Mouse (Mus musculus) heart, embryonic 12.5 days (tissue): ENCODE data around the gene Vsig2. TPM values are rescaled to one million over a fixed set of nuclear protein-coding genes. Genes with fewer than 3 reads are reported as not detected.

Experiments
- ATAC-seq: fragments of 200-750 bp; cut with Nextera tagmentation; 2 replicates; pipeline ENCODE4 v1.8.0; 2017; ENCODE audit warnings: moderate TSS enrichment, moderate library complexity; ENCODE audit not compliant: insufficient number of reproducible peaks, low FRiP score
- H3K27ac ChIP-seq: fragments of 300-500 bp; sonication (generic); 2 replicates; pipeline ENCODE4 v1.5.1; 2016; ENCODE audit warnings: mild to moderate bottlenecking, moderate library complexity; ENCODE audit not compliant: poor library complexity, severe bottlenecking
- H3K27me3 ChIP-seq: fragments of 300-500 bp; sonication (generic); replicated peaks from 2 replicates; pipeline ENCODE4 v1.6.1; 2016; ENCODE audit warnings: mild to moderate bottlenecking, moderate library complexity
- H3K36me3 ChIP-seq: fragments of 300-500 bp; sonication (generic); 2 replicates; pipeline ENCODE4 v1.6.1; 2016; ENCODE audit warnings: mild to moderate bottlenecking, moderate library complexity
- H3K4me1 ChIP-seq: fragments of 300-500 bp; sonication (generic); replicated peaks from 2 replicates; pipeline ENCODE4 v1.6.1; 2016; ENCODE audit warnings: mild to moderate bottlenecking
- H3K4me2 ChIP-seq: fragments of 300-500 bp; sonication (generic); 2 replicates; pipeline ENCODE4 v1.6.1; 2016; ENCODE audit warnings: mild to moderate bottlenecking, moderate library complexity
- H3K4me3 ChIP-seq: fragments of 300-500 bp; sonication (generic); 2 replicates; pipeline ENCODE4 v1.5.1; 2016; ENCODE audit warnings: mild to moderate bottlenecking
- H3K9ac ChIP-seq: fragments of 300-500 bp; sonication (generic); 2 replicates; pipeline ENCODE4 v1.6.1; 2016; ENCODE audit warnings: mild to moderate bottlenecking, moderate library complexity
- H3K9me3 ChIP-seq: fragments of 300-500 bp; sonication (generic); replicated peaks from 2 replicates; pipeline ENCODE4 v1.6.1; 2016; ENCODE audit warnings: mild to moderate bottlenecking, moderate library complexity
- WGBS: fragments of 180-500 bp; shearing (Covaris S2); methylation state at CpG from one replicate; pipeline ENCODE4 v1.1.7; 2016; 5-methylcytosine and 5-hydroxymethylcytosine counted together
- polyA plus RNA-seq: library from polyadenylated mRNA; unstranded; fragments of >200 nt; fragmentation: Nextera tagmentation; extraction: Ambion mirVana; gene quantifications from 2 replicates; pipeline ENCODE4 v1.2.1, GENCODE M21; 2016

The Vsig2 gene
- polyA plus RNA-seq, 1 experiment from 2014 or later = 1.9 TPM

GRCm38 (mm10) chr9:37537658-37538250 is 1.3 kb upstream of the Vsig2 start:
- WGBS = 56% methylated on average over 5 of the region's 5 CpGs
- H3K36me3 ChIP-seq = peaks cover 6% of the 10 kb centered on the region; the same call in 1 of the 2 replicates
- H3K27ac ChIP-seq = no peak overlapping the region

DNA sequence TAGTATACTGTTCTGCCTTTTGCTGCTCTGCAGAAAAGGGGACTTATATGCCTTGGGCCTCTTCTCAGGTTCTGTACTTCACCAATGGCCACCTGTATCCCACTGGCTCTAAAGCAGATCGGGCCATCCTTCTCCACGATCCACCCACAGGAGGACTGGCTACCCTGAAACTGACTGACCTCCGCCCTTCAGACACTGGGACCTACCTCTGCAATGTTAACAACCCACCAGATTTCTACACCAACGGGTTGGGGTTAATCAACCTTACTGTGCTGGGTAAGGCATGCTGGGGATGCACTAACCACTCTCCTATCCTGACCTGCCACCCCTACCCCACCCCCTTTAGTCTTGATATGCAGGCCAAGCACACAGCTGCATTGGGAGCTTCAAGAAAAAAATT is 1.2 kb downstream of the Vsig2 start:
- no peak overlapping the region for H3K27ac ChIP-seq
- no peak overlapping the region for H3K4me3 ChIP-seq
- H3K9ac ChIP-seq = no peak overlapping the region
- peaks cover 6% of the 10 kb centered on the region; the same call in 1 of the 2 replicates for H3K36me3 ChIP-seq
- H3K9me3 ChIP-seq = no peaks in the 10 kb centered on the region
- peaks cover 33% of the 10 kb centered on the region for H3K4me1 ChIP-seq
- WGBS = 86% methylated on average over 4 of the region's 4 CpGs
- no peak for ATAC-seq
- peaks cover 14% of the 10 kb centered on the region for H3K27me3 ChIP-seq
- H3K4me2 ChIP-seq = no peak overlapping the region

More at GRCm38 (mm10) chr9:37537658-37538250, 1.3 kb upstream of the Vsig2 start:
- no peak overlapping the region for H3K4me3 ChIP-seq
- no peak overlapping the region for H3K9ac ChIP-seq
- H3K4me1 ChIP-seq = peaks cover 23% of the 10 kb centered on the region
- H3K9me3 ChIP-seq = no peaks in the 10 kb centered on the region
- H3K27me3 ChIP-seq = peaks cover 12% of the 10 kb centered on the region; the same call in 1 of the 2 replicates
- ATAC-seq = peak; percentile 13; the same call in 1 of the 2 replicates
- no peak overlapping the region for H3K4me2 ChIP-seq

- Histone ChIP-seq H3K4me2 (no peak overlapping the region), H3K9me3 (no peaks in the 10 kb centered on the region), H3K27me3 (peaks cover 21% of the 10 kb centered on the region), H3K36me3 (peaks cover 4% of the 10 kb centered on the region; the same call in 1 of the 2 replicates), H3K27ac (no peak overlapping the region), H3K4me1 (peaks cover 40% of the 10 kb centered on the region), H3K9ac (no peak overlapping the region), H3K4me3 (no peak overlapping the region)
- ATAC-seq = no peak
- WGBS = 79% methylated on average over 6 of the region's 6 CpGs
These were observed 1.9 kb downstream of the Vsig2 start for GRCm38 (mm10) chr9:37540701-37541575.

GRCm38 (mm10) chr9:37541851-37542642 is 3.0 kb downstream of the Vsig2 start:
- peaks cover 27% of the 10 kb centered on the region for H3K27me3 ChIP-seq
- no peak overlapping the region for H3K27ac ChIP-seq
- H3K9ac ChIP-seq = no peak overlapping the region
- no peak overlapping the region for H3K4me2 ChIP-seq
- H3K4me1 ChIP-seq = peaks cover 30% of the 10 kb centered on the region
- H3K36me3 ChIP-seq = 0 out of 2 replicates have a peak, but pooled peaks cover 2% of the 10 kb centered on the region
- WGBS = 54% methylated on average over 7 of the region's 7 CpGs
- H3K9me3 ChIP-seq = no peaks in the 10 kb centered on the region
- no peak overlapping the region for H3K4me3 ChIP-seq
- no peak for ATAC-seq

- ATAC-seq = no peak
- Histone ChIP-seq H3K9me3 (no peaks in the 10 kb centered on the region), H3K9ac (no peak overlapping the region), H3K27ac (no peak overlapping the region), H3K36me3 (0 out of 2 replicates have a peak, but pooled peaks cover under 1% of the 10 kb centered on the region), H3K4me2 (peak overlapping the region; percentile 76), H3K27me3 (peaks cover 29% of the 10 kb centered on the region), H3K4me1 (peaks cover 24% of the 10 kb centered on the region), H3K4me3 (peak overlapping the region; percentile 46)
- WGBS = 28% methylated on average over 12 of the region's 12 CpGs
These were observed 4.9 kb downstream of the Vsig2 start for GRCm38 (mm10) chr9:37543869-37544440.

- Histone ChIP-seq H3K4me3 (peak overlapping the region; percentile 46), H3K27ac (no peak overlapping the region), H3K9me3 (no peaks in the 10 kb centered on the region), H3K27me3 (peaks cover 34% of the 10 kb centered on the region), H3K9ac (no peak overlapping the region), H3K36me3 (no peaks in the 10 kb centered on the region), H3K4me2 (peak overlapping the region; percentile 76), H3K4me1 (peaks cover 18% of the 10 kb centered on the region)
- peak; percentile 65 for ATAC-seq
- WGBS = 1% methylated on average over 29 of the region's 29 CpGs
These were observed 5.6 kb downstream of the Vsig2 start for GRCm38 (mm10) chr9:37544447-37545165.

GRCm38 (mm10) chr9:37545166-37545610 is 6.1 kb downstream of the Vsig2 start:
- Histone ChIP-seq H3K4me3 (peak overlapping the region; percentile 46), H3K36me3 (no peaks in the 10 kb centered on the region), H3K27ac (no peak overlapping the region), H3K4me2 (peak overlapping the region; percentile 76), H3K27me3 (peaks cover 34% of the 10 kb centered on the region), H3K9ac (no peak overlapping the region), H3K9me3 (no peaks in the 10 kb centered on the region), H3K4me1 (peaks cover 18% of the 10 kb centered on the region)
- ATAC-seq = no peak; the same call in 1 of the 2 replicates
- WGBS = 15% methylated on average over 17 of the region's 17 CpGs

DNA sequence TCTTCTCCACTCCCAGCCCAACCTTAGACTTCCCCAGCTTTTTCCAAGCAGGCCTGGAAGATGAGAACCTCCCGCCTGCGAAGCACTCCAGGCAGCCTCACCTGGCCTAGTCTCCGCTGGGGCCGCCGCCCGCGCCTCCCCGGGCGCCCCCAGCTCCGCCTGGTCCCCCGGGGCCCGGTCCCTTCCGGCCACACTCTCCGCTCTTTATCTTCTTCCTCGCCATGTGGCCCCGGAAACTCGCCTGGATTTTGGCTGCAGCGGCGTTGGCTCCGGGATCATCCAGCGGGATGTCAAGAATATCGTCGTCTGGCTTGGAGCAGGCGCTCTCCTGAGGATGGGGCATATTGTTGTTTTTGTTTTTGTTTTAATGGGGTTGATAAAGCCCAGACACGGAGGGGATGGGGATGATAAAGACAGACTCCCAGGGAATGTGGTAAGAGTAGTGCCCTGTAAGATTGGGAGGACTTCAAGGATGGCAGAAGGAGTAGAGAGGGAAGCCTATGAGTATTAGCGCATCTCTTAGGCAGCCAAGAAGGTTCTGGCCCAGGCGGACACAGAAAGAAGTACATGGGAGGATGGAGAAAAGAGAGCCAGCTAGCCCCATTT is 6.9 kb downstream of the Vsig2 start:
- Histone ChIP-seq H3K36me3 (no peaks in the 10 kb centered on the region), H3K4me1 (peaks cover 18% of the 10 kb centered on the region), H3K27ac (no peak overlapping the region), H3K4me2 (peak overlapping the region; percentile 76), H3K4me3 (peak overlapping the region; percentile 19; the same call in 1 of the 2 replicates), H3K9ac (peak overlapping the region; percentile 21; the same call in 1 of the 2 replicates), H3K9me3 (no peaks in the 10 kb centered on the region), H3K27me3 (peaks cover 42% of the 10 kb centered on the region)
- WGBS = 17% methylated on average over 27 of the region's 27 CpGs
- ATAC-seq = 0 out of 2 replicates have a peak, but pooled peaks have one; percentile 5

DNA sequence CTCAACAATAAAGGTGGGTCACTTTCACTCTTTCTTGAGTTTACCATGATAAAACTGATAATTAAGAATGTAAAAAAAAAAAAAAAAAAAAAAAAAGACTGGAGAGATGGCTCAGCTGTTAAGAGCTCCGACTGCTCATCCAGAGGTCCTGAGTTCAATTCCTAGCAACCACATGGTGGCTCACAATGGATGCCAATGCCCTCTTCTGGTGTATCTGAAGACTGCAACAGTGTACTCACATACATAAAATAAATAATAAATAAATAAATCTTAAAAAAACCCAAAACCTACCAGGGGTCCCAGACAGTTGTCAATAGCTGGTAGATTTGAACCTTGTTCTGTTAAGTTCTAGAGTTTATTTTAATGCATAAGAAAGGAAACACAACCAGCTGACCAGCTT is 7.8 kb downstream of the Vsig2 start:
- H3K4me2 ChIP-seq = no peak overlapping the region
- no peak overlapping the region for H3K9ac ChIP-seq
- H3K27ac ChIP-seq = no peak overlapping the region
- H3K4me1 ChIP-seq = peaks cover 23% of the 10 kb centered on the region
- no peak overlapping the region for H3K4me3 ChIP-seq
- WGBS = 80% methylated on average over 1 of the region's 1 CpGs
- H3K9me3 ChIP-seq = no peaks in the 10 kb centered on the region
- H3K36me3 ChIP-seq = no peaks in the 10 kb centered on the region
- H3K27me3 ChIP-seq = peaks cover 50% of the 10 kb centered on the region
- no peak for ATAC-seq

DNA sequence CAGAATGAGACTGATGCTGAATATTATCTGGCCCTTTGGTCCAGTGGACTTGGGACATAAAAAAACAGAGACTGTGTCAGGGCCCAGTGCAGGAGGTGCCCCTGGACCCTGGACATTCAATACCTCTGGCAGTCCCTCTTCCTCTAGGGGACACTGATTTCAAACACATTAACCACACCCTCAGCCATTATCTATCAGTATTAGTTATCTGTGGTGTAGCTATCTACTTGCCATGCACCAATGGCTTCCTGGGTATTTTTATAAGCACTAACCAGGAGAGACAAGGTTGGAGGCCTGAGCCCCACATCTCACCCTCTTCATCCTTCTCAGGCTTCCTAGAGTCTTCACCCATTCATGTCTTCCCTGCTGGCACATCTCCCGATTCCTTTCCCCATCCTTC is 11.4 kb downstream of the Vsig2 start:
- Histone ChIP-seq H3K36me3 (no peaks in the 10 kb centered on the region), H3K4me2 (no peak overlapping the region), H3K27ac (no peak overlapping the region), H3K9ac (no peak overlapping the region), H3K9me3 (no peaks in the 10 kb centered on the region), H3K4me3 (no peak overlapping the region), H3K27me3 (peaks cover 62% of the 10 kb centered on the region), H3K4me1 (peaks cover 26% of the 10 kb centered on the region)
- ATAC-seq = no peak
- WGBS = 85% methylated on average over 1 of the region's 1 CpGs
